Comparison of ENCODE assay signal across 19 mouse cellular contexts in the genomic region with DNA sequence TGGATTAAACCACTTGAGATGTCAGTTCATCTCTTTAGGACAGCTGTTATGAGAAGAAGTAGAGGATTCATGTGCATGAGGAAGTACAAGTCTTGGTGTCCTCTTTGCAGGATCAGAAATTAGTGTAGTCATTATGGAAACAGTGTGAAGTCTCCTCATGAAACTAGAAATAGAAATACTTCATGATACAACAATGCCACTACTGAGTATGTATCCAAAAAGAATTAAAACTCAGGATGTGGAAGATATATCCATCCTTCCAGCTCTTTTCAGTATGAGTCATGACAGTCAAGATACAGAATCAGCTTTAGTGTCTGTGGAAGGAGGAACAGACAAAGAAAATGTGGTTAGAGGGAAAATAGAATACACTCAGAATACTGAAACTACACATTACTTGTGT.
DNase-seq lines count a peak whose midpoint lies in the region; ATAC-seq lines count a peak whose summit lies in the region.
"Had no signal": no experiment of that assay in that cellular context is flagged by ENCODE, and none has a peak within 500 bp of the region (broad histone marks: within the 10 kb centered on the region; RNA-seq: fewer than 3 reads in every experiment).

No protein-coding gene starts in this region.

- H3K27ac ChIP-seq in liver, embryonic 12.5 days = no peak overlapping the region
- H3K27ac ChIP-seq: embryonic facial prominence, embryonic 10.5 days; embryonic facial prominence, embryonic 12.5 days; forebrain, embryonic 13.5 days; forebrain, embryonic 15.5 days had no signal

- H3K4me2 ChIP-seq in liver, embryonic 12.5 days = no peak overlapping the region
- H3K4me2 ChIP-seq: embryonic facial prominence, embryonic 12.5 days; forebrain, embryonic 13.5 days; forebrain, embryonic 15.5 days had no signal

- no peaks in the 10 kb centered on the region for H3K36me3 ChIP-seq in liver, embryonic 12.5 days
- H3K36me3 ChIP-seq: embryonic facial prominence, embryonic 10.5 days; embryonic facial prominence, embryonic 12.5 days; forebrain, embryonic 15.5 days had no signal

- no peak overlapping the region for H3K4me3 ChIP-seq in liver, embryonic 12.5 days
- H3K4me3 ChIP-seq: embryonic facial prominence, embryonic 10.5 days; embryonic facial prominence, embryonic 12.5 days; forebrain, embryonic 13.5 days; forebrain, embryonic 15.5 days had no signal

- H3K9me3 ChIP-seq in liver, embryonic 12.5 days (replicated peaks) = no peaks in the 10 kb centered on the region
- H3K9me3 ChIP-seq: embryonic facial prominence, embryonic 10.5 days; embryonic facial prominence, embryonic 12.5 days; forebrain, embryonic 13.5 days; forebrain, embryonic 15.5 days had no signal

- H3K9ac ChIP-seq in liver, embryonic 12.5 days = no peak overlapping the region
- H3K9ac ChIP-seq: embryonic facial prominence, embryonic 12.5 days; forebrain, embryonic 13.5 days; forebrain, embryonic 15.5 days; forebrain, postnatal 0 days had no signal

- no peak for DNase-seq in frontal cortex, postnatal 10 days (ENCODE audit: low spot score in 2 of 2)
- DNase-seq in brain, adult 2 months (ENCODE audit: low read depth, low spot score) = peak; percentile 24
- no peak for DNase-seq in adrenal gland, postnatal 25 days
- DNase-seq: adrenal gland, adult 8-10 months; adrenal gland, postnatal 14 days; cerebellum, adult 11-12 months; cerebellum, adult 2 months; cerebellum, adult 9-10 months; cerebellum, postnatal 10 days; cerebellum, postnatal 25 days; forebrain, postnatal 0 days had no signal

- H3K27me3 ChIP-seq in liver, embryonic 12.5 days (replicated peaks) = no peaks in the 10 kb centered on the region
- H3K27me3 ChIP-seq: embryonic facial prominence, embryonic 12.5 days; forebrain, embryonic 13.5 days; forebrain, embryonic 15.5 days; Patski had no signal

- ATAC-seq in frontal cortex, adult (ENCODE audit: low TSS enrichment) = peak; percentile 97
- no peak for ATAC-seq in liver, embryonic 12.5 days
- ATAC-seq: activated CD4-positive, CD25-positive, alpha-beta regulatory T cell, adult 4 months; forebrain, embryonic 13.5 days; forebrain, embryonic 15.5 days; forebrain, postnatal 0 days; Patski had no signal

- no peaks in the 10 kb centered on the region for H3K4me1 ChIP-seq in liver, embryonic 12.5 days
- H3K4me1 ChIP-seq: embryonic facial prominence, embryonic 12.5 days; forebrain, embryonic 13.5 days; forebrain, embryonic 15.5 days had no signal
